Mouse (Mus musculus): ENCODE data around the gene Spats2l.

Gene Spats2l

DNA sequence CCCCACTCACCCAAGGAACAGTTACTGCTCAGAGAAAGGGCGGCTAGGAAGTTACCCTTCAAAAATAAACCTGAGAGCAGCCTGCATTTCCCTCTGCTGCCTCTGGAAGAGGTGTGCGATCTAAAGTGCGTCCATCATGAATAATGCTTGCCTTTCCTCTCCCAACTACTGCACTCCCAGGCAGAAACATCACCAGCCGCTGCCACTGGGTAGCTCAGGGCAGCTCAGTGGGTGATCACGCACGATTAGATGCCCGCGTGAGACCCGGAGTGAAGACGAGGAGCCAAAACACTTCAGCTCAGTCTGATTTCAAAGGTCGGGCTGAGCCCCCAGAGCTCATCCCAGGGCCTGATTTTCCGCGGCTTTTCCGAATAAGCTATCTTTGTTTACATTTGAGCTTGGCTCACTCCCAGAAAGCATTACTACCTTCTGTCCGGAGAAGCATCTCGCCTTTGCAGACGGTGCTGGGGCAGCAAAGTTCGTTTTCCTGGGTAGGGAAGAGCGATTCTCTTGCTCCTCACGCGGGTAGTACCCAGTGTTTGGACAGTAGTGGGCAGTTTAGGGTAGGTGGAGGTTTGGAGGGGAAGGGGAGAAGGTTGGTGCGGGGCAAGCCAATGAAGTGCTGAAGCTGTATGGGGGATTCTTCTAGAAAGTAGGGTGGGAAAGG lies at the start of gene Spats2l:
Spats2l (plus strand) TSS at position 162 of the 667 bp plus-strand sequence.
- no peak for DNase-seq (ENCODE audit: low spot score)

GRCm38 (mm10) chr1:57725268-57725667 lies 48.7 kb upstream of the Spats2l start:
- no peak for DNase-seq (ENCODE audit: low spot score)

DNA sequence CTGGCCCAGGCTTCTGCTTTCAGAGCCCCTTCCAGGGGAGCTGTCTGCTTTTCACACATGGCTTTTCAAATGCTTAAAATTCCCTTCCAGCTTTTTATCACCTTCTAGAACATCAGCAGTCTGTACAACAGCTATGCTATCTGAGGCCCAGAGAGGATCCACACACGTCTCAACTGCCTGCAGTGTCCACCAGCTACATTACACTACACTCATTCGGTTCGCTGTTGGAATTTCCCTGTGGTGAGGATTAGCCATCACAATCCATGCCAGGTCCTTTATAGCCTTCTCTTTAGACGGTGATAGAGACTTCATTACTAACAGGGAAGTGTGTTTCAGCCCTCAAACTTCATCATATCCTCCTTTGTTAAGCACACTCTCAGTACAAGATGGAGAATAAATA lies 38.1 kb upstream of the Spats2l start:
- no peak for DNase-seq (ENCODE audit: low spot score)

GRCm38 (mm10) chr1:57741740-57742139 lies 32.2 kb upstream of the Spats2l start:
- no peak for DNase-seq (ENCODE audit: low spot score)

DNA sequence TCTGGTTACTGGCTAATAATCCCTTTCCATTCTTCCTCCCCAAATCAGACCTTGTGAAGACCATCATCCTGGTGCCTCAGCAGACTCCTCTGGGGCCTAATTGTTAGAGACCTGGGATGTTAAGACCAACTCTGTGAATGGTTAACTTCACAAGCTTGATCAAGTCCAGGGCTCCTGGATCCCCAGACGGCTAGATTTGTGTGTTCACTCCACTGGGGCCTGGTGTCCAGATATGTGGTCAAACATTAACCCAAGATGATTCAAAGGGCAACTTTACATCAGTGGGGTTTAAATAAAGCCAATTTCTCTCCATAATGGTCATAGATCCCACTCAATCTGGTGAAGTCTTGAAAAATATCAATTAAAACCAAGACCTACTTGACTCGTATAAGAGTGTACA lies 31.7 kb upstream of the Spats2l start:
- DNase-seq (ENCODE audit: low spot score) = no peak

DNA sequence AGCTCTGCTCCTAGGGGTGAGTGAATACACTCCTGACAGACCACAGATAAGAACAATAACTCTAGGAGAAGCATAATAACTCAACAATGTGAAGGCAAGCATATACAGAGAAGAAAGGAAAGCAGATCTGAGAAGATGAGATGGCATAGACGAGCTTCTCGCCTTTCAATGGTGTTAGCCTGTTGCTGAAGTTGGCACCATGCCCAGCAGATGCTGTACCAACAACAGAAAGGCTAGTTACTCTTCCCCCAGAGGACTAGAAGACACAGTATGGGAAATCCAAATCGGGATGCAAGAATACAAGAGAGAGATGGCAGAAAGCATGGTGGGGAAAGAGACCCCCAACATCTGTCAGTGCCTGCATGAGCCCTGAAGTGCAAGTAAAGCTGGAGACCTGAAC lies 22.2 kb upstream of the Spats2l start:
- no peak for DNase-seq (ENCODE audit: low spot score)

DNA sequence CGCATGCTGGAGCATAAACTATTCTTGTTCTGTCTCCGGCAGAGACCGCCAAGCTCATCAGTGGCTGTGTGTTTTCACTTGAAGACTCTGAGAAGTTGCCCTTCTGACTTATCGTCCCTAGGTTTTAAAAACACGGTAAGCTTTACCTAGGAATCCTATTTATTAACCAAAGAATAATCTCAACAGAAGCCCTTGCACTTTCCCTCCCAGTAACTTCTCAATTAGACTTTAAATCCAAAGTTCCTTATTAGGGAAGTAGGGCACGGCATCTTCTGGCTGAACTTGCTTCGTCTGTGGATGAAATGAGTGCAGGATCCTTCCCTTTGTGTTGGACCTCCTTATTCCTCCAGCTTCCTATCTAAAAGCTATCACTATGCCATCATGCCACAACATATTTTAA lies 7.6 kb upstream of the Spats2l start:
- DNase-seq (ENCODE audit: low spot score) = no peak

DNA sequence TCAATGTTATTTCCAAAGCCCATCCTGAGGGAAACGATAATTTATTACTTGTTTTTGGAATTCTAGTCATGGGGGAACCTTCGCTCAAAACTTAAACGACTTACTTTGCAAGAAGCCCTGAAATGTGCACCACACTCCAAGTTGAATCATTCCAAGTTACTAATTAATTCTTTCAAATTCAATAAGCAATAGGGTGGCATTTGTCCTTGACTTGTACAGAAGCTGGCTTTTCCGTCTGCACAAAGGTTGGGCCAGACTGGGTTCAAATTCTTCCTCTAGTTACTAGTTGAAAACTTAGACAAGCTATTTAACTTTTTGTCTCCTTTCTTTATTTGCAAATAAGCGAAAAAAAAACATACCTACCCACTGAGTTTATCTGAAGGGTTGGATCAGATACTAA lies 636 bp upstream of the Spats2l start:
- DNase-seq (ENCODE audit: low spot score) = no peak

DNA sequence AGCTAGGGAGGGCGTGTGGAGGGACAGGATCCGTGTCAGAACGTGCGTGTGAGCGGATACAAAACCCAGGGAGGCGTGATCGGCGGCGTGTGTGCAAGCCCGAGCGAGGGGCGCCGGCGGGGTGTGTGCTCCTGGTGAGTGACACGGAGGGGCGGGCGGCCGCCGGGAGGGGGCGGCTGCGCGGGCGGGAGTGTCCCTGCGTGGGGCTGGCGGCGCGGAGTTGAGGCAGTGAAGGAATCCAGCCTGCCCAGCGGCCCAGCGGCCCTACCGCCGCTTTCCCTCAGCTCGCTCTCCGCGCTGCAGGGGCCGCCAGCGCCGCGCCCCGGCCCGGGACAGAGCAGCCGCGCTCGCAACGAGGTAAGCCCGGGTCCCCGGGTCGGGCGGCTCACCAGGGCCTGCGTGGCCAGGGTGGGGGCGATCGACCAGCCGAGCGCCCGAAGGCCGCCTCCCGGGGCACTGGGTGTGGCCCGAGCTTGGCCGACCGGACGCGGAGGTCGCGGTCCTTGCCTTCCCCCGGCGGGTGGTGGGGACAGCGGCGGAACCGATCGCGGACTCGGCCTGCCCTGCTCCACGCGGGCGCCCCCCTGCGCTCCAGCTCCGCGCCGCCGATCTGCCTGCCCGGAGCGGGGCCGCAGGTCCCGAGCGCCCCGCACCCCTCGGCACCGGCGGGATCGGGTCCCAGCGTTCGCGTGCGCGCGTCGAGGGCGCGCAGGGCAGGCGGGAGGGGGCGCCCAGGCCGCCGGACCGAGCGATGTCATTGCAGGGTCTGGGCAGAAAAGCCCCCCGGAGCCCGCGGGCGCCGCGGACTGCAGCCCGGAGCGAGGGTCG lies 920 bp downstream of the Spats2l start:
- peak; percentile 8 for DNase-seq (ENCODE audit: low spot score)

- DNase-seq (ENCODE audit: low spot score) = no peak
These were observed 1.5 kb downstream of the Spats2l start for GRCm38 (mm10) chr1:57775496-57775790.

- DNase-seq (ENCODE audit: low spot score) = no peak
These were observed 2.8 kb downstream of the Spats2l start for GRCm38 (mm10) chr1:57776671-57777281.

DNA sequence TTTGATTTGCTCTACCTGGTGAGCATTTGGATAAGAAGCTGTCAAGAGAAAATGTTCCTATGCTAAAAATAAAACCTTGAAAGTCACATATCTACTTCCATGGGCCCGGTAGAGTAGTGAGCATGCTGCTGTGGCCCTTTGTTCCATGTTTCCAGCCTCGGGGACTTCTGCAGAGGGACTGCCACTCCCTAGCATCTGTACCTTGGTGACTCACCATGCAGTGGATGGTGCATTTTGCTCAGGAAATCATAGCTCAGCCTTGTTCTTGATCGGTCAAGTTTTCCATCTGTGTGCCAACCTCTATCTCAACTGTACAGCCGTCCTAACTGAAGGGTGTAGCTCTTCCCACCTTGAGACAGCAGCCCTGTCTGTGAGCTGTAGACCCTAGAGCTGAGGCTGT lies 10.3 kb downstream of the Spats2l start:
- no peak for DNase-seq (ENCODE audit: low spot score)

GRCm38 (mm10) chr1:57789831-57790230 lies 15.9 kb downstream of the Spats2l start:
- DNase-seq (ENCODE audit: low spot score) = no peak

GRCm38 (mm10) chr1:57792212-57792611 lies 18.2 kb downstream of the Spats2l start:
- DNase-seq (ENCODE audit: low spot score) = no peak

GRCm38 (mm10) chr1:57795838-57796237 lies 21.9 kb downstream of the Spats2l start:
- no peak for DNase-seq (ENCODE audit: low spot score)

DNA sequence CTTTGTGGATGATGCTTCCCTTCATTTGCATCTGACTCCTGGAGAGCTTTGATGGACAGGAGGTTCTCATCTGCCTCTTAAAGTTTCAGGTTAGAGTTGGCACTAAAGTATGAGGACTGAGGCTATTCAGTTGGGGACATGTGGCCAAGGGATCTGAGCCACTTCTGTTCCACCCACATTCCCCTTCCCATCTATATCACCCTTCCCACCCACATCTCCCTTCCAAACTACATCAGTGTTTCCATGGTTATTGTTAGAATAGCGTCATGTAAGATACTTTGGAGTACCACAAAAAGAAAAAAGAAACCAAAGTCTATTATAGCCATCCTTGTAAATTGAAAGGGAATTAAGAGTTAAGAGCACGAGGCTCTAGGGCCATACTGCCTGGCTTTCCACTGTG lies 25.4 kb downstream of the Spats2l start:
- DNase-seq (ENCODE audit: low spot score) = no peak

DNA sequence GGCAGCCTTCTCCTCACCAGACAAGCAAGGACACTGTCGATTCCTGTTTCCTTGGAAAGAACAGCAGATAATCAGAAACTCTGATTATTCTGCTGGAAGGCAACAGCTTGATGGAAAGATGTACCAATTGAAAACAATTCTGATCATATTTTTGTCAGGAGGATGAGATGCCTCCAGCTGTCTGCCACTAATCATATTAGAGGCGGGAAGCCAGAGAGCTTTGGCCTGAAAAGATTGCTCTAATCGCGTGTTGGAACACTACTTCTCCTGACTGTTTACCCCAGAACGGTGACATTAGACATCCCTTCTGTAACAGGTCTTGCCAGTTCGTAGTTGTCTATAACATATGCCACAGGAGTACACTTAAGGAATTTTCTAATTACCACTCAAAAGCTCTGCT lies 26.9 kb downstream of the Spats2l start:
- DNase-seq (ENCODE audit: low spot score) = no peak

DNA sequence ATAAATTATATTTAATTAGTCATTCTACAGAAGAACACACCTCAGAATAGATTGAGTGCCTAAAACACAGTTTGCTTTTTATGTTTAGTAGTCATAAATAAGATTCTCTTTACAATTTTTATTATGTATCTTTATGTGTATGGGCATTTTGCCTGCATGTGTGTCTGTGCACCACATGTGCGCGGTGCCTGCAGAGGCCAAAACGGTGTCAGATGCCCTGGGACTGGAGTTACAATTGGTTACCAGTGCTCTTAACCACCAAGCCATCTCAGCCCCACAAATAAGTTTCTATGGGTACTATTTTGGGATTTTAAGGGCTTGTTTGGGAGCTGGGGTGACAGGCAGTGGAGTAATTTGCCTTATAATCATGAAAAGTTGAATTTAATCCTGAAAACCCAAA lies 32.2 kb downstream of the Spats2l start:
- DNase-seq (ENCODE audit: low spot score) = no peak

DNA sequence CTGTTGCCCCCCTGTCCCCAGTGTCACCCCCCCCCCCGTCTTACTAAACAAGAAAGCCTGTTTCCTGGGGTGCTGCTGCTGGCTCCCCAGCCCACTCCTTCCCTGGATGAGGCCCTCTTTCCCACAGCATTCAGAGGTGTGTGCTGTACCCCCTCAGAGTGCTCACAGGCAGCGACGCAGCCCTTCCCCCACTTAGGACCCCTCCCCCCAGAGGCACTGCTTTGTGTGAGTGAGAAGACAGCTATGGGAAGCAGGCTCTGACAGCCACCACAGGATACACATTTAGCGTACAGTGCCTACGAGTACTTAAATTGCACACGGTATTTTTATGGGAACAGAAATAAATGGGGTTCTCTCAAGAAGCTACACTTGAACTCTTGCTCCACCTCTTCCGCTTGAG lies 33.9 kb downstream of the Spats2l start:
- no peak for DNase-seq (ENCODE audit: low spot score)

- no peak for DNase-seq (ENCODE audit: low spot score)
These were observed 36.3 kb downstream of the Spats2l start for GRCm38 (mm10) chr1:57810221-57810620.

DNA sequence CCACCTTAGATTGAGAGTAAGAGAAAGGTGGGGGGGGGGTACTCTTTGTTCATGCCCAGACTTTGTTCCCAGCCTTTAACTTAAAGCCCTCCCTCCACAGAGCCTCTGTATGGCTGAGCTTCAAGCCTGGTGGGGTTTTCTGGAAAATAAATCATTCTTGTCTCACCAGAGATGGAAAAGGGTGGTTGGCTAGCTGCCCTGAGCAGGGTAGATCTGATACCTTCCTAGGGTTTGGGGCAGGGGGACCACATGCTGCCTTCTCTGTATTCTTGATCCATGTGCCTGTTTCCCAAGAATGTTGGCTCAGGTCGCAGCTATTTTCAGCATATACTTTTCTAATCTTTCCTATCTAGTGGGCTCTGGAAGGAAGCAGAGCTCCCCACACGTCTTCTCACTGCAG lies 43.1 kb downstream of the Spats2l start:
- no peak for DNase-seq (ENCODE audit: low spot score)

GRCm38 (mm10) chr1:57820428-57820997 lies 46.6 kb downstream of the Spats2l start:
- DNase-seq (ENCODE audit: low spot score) = no peak
